Mouse (Mus musculus) activated CD4-positive, CD25-positive, alpha-beta regulatory T cell (primary cell): ENCODE data around the gene Lcat. TPM values are rescaled to one million over a fixed set of nuclear protein-coding genes. Genes with fewer than 3 reads are reported as not detected.

ENCODE experiments used
- polyA plus RNA-seq, 2 experiments: library from polyadenylated mRNA; unstranded; fragments of 100-300 nt; shearing (Covaris generic); gene quantifications; one replicate each; pipeline ENCODE4 v1.2.1; 2017

Lcat gene
- under 1 TPM in 1 of 2 experiments, not detected in 1; 0.52 TPM for polyA plus RNA-seq

DNA sequence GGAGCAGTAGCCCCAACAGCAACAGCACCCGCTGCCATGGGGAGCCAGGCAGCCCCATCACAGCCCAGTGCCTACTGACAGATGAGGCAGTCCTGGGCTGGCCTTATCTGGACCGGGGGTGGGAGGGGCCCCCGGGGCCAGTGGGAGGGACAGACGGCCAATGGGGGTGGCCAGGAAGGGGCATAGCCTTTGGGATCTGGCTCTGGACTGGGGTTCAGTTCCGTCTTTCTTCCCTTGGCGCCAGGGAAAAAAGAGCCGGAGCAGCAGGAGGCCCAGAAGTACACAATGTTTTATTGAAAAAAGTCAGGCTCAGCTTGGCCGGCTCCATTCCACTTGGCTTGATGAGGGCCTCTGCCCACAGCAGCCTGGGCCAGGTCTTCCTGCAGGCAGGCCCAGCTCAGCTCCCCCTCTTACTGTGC lies at the start of gene Lcat:
Gene Lcat, minus strand, starts transcription at position 62 of the 419 bp plus-strand sequence.

GRCm38 (mm10) chr8:105990856-105991387 lies 47.7 kb upstream of the Lcat start, which contains the start of gene Dus2:
Gene Dus2, plus strand, starts transcription at chr8:105991337.

DNA sequence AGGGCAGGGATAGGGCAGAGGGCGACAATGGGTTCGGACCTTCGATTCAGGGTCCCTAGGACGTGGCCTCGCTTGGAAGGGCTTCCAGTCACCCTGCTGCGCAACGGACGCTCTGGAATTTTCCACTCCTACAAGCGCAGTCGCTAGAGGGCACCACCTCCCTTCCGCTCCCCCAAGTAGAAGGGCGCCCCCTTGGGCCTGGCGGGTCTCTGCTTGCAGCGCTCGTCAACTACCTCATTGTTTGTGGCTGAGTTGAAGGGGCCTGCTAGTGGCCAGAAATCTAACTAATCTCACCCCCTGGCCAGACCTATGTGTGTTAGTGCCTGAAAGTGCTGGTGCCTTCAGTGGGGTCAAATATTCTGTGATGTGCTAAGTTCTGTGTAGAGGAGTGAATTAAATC lies 36.1 kb upstream of the Lcat start, which contains the start of gene Dpep3:
Gene Dpep3, minus strand, starts transcription at position 105 of the 400 bp plus-strand sequence.

GRCm38 (mm10) chr8:105965905-105966341 lies 22.7 kb upstream of the Lcat start, which contains the start of gene Slc12a4:
Gene Slc12a4, minus strand, starts transcription at chr8:105966097.

GRCm38 (mm10) chr8:105938306-105938669 lies 4.9 kb downstream of the Lcat start, which contains the start of gene Psmb10:
Gene Psmb10, minus strand, starts transcription at chr8:105938444.

DNA sequence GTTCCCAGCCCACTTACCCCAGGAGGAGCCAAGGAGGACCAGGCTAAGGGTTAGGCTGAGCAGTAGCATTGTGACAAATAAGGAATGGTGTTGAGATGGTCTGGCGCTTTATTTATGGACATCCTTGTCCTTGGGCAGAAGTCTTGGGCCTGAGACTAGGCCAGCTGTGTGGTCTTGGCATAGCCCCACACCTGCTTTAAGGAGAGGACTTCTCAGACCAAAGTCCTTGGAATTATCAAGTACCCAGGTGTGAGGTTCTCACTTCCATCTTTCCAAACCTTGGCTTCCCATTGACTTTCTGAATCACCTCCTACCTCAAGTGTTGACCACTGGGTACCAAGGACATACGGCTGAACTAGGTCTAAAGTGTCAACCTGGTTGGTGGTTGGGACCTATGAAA lies 9.4 kb downstream of the Lcat start, which contains the start of gene Ctrl:
Gene Ctrl, minus strand, starts transcription at position 101 of the 400 bp plus-strand sequence.

DNA sequence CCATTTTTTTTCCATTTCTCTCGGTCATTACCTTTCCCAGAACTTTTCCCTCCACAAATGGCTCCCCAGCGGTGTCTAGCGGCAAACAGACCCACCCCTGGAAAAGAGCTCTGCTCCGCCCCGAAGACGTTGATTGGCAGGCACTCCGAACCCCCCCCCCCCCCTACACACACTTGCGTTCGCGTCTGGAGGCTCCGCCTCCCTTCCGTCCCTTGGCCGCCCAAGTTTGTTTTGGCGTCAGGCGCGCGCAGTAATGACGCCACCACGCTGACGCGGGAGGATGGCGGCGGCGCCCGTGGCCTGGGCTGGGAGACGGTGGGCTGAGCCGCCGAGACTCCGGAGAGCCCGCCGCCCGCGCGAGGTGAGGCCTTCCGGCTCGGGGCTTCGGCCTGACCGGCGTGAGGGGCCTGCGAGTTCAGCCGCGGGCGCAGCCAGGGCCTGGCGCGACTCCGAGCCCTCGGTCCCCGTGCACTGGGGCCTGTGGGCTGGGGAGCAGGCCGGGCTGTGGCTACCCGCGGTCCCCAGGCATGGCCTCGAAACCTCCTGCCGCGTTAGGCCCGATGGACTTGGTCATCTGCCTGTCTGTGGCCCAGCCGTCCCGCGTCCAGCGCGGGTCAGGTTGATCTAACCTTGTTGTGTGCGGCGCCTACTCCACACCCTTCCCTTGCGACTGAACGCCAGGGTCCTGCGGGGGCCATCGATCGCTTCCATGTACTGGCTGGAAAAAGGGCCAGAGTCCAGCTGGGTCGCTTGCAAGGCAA lies 42.8 kb downstream of the Lcat start, which contains the start of gene Pskh1:
Gene Pskh1, plus strand, starts transcription at position 262 of the 761 bp plus-strand sequence.

DNA sequence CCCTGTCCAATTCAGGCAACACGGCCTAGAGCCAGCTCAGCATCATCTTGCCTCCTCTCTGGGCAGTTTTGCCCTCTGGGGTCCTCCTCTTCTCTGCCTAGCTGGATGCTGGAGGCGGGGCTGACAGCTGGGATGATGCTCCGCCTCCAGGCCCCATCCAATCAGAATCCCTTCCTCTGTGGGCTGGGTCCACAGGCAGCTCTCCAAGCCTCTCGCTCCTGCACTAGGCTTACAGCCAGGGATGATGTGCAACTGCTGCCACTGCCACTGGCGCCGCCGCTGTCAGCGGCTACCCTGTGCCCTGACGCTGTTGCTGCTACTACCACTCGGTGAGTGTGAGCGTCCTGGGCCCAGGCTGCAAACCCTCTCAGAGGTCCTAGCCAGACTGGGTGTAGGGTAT lies 49.8 kb downstream of the Lcat start, which contains the start of gene Nrn1l:
Gene Nrn1l, plus strand, starts transcription at position 229 of the 400 bp plus-strand sequence.

Other genes starting within 250 kb of the Lcat start
- gene Acd, start 242.3 kb downstream of the Lcat start, polyA plus RNA-seq, result 10 to 100 TPM; 65.1 to 65.6 TPM
- 10 to 100 TPM in 1 of 2 experiments, 1 to 10 TPM in 1; 8.3 to 10.2 TPM for gene Pard6a, start 242.2 kb downstream of the Lcat start, polyA plus RNA-seq
- gene 4933405L10Rik, start 235.7 kb downstream of the Lcat start, polyA plus RNA-seq, result under 1 TPM in 1 of 2 experiments, not detected in 1; 0.26 TPM
- 1 to 10 TPM; 1.8 to 6.9 TPM for gene Enkd1, start 235.2 kb downstream of the Lcat start, polyA plus RNA-seq
- gene Gfod2, start 184.7 kb downstream of the Lcat start, polyA plus RNA-seq, result 1 to 10 TPM; 2.1 to 4.7 TPM
- 10 to 100 TPM; 23.7 to 27.1 TPM for gene Ranbp10, start 116.0 kb downstream of the Lcat start, polyA plus RNA-seq
- gene Tsnaxip1, start 115.7 kb downstream of the Lcat start, polyA plus RNA-seq, result under 1 TPM in 1 of 2 experiments, not detected in 1; 0.10 TPM
- gene Cenpt, start 90.1 kb downstream of the Lcat start, polyA plus RNA-seq, result 10 to 100 TPM; 12.8 to 21.8 TPM
- 10 to 100 TPM; 26.6 to 30.2 TPM for gene Thap11, start 88.2 kb downstream of the Lcat start, polyA plus RNA-seq
- gene Nutf2, start 82.8 kb downstream of the Lcat start, polyA plus RNA-seq, result 10 to 100 TPM in 1 of 2 experiments, 1 to 10 TPM in 1; 8.9 to 11.9 TPM
- gene Edc4, start 62.5 kb downstream of the Lcat start, polyA plus RNA-seq, result 10 to 100 TPM; 49.6 to 60.5 TPM
- under 1 TPM; 0.47 to 0.92 TPM for gene Nrn1l, start 49.8 kb downstream of the Lcat start, polyA plus RNA-seq
- gene Pskh1, start 42.9 kb downstream of the Lcat start, polyA plus RNA-seq, result 10 to 100 TPM; 18.0 to 22.4 TPM
- gene Ctrl, start 9.5 kb downstream of the Lcat start, polyA plus RNA-seq, result 1 to 10 TPM; 1.7 to 2.0 TPM
- gene Psmb10, start 4.9 kb downstream of the Lcat start, polyA plus RNA-seq, result 100 to 1,000 TPM; 512 to 532 TPM
- 10 to 100 TPM; 12.8 to 16.4 TPM for gene Slc12a4, start 22.7 kb upstream of the Lcat start, polyA plus RNA-seq
- not detected for gene Dpep3, start 36.0 kb upstream of the Lcat start, polyA plus RNA-seq
- 10 to 100 TPM; 22.9 to 25.6 TPM for gene Dus2, start 48.0 kb upstream of the Lcat start, polyA plus RNA-seq
- gene Dpep2nb, start 62.6 kb upstream of the Lcat start, polyA plus RNA-seq, result under 1 TPM; 0.16 to 0.33 TPM
- 10 to 100 TPM; 16.9 to 18.8 TPM for gene Ddx28, start 68.5 kb upstream of the Lcat start, polyA plus RNA-seq
- 100 to 1,000 TPM; 130 to 146 TPM for gene Nfatc3, start 115.5 kb upstream of the Lcat start, polyA plus RNA-seq
- gene Esrp2, start 193.6 kb upstream of the Lcat start, polyA plus RNA-seq, result 1 to 10 TPM in 1 of 2 experiments, under 1 TPM in 1; 0.47 to 1.6 TPM
- gene Pla2g15, start 207.0 kb upstream of the Lcat start, polyA plus RNA-seq, result 10 to 100 TPM in 1 of 2 experiments, 1 to 10 TPM in 1; 8.3 to 11.1 TPM
- 10 to 100 TPM; 24.6 to 40.9 TPM for gene Slc7a6, start 225.5 kb upstream of the Lcat start, polyA plus RNA-seq